Mouse (Mus musculus) embryo, embryonic 9.5 days (tissue): ENCODE results near the gene Ube2j1.

Source experiments
- DNase-seq: peaks from one replicate; pipeline ENCODE4 v3.0.0-alpha.2; 2017; ENCODE audit errors: extremely low spot score

Gene Ube2j1

GRCm38 (mm10) chr4:33071337-33071736 is 40.1 kb downstream of the Ube2j1 start:
- no peak for DNase-seq

GRCm38 (mm10) chr4:33072526-33073161 is 41.4 kb downstream of the Ube2j1 start:
- no peak for DNase-seq

- DNase-seq, result no peak
Measured at GRCm38 (mm10) chr4:33074406-33074805, 43.2 kb downstream of the Ube2j1 start.

- no peak for DNase-seq
Measured at GRCm38 (mm10) chr4:33074851-33075250, 43.6 kb downstream of the Ube2j1 start.

DNA sequence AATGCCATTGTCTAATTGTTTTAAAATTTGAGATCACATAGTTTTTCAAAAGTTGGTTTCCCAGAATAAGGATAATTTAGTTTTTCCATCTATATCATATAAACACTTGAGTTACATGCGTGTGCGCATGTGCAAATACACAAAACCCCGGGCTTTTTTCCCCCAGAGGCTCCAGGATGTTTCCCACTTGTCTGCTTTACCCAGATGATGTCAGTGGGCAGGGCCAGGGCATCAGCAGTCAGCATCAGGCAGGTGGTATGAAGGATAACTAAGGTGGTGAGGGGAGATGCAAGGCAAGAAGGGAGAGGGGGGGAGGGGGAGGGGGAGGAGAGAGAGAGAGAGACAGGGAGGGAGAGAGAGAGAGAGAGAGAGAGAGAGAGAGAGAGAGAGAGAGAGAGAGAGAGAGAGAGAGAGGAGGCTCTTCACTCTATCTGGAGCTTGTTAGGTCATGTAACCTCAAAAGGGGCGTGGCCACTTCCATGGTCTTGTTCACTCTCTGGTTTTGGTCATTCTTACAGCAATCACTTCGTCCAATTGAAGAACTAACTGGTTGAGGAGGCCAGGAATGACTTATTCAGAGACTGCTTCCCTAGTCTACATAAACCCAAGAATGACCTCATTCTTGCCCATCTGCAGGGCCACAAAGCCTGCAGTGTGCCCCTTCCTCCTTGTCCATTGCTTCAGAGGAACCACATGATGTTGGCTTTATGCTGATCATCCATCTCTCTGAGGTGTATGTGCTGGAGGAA is 44.7 kb downstream of the Ube2j1 start:
- no peak for DNase-seq

DNA sequence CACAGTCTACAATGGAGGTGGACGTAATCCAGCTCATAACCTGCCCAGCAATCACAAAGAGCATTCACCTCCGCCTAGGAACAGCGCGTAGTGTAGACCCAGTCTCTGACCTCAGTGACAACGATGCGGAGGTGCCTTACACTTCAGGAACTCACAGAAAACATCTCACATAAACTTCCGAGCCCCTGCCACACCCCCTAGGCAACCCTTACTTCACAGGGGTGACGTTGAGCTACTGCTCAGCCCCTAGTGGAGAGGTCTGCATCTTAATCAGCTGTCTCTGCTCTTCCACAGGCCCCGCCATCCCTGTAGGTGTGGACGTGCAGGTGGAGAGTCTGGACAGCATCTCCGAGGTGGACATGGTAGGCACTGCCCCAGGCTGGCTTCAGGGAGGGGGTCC is 45.9 kb downstream of the Ube2j1 start:
- DNase-seq, result no peak

GRCm38 (mm10) chr4:33077724-33078123 is 46.5 kb downstream of the Ube2j1 start:
- DNase-seq, result no peak

- no peak for DNase-seq
Measured at GRCm38 (mm10) chr4:33078492-33078891, 47.3 kb downstream of the Ube2j1 start.

DNA sequence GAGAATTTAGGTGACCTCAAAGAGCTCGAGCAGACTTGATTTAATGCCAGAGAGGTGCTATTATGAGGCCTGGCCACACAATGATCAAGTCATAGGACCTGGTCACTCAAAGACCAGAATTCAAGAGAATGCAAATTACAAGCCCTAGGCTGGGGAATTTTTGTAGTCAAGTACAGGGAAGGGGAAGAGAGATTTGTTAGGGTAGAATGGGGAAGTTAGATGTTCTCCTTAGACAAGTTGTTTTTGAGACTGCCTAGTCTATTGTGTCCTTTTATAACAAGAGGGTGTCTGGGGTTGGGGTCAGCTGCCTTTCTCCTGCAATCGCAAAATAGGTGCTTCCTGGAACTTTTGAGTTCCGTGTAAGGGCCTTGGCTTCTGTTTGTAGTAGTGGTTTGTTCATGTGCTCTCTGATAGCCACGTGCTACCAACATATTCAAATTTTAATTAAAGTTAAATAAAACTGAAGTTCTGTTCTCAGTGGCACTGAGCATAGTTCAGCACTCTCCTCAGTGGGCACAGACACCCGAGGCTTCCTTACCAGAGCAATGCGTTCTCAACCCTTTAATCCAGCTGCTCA is 68.0 kb downstream of the Ube2j1 start:
- DNase-seq, result no peak
